Mouse (Mus musculus) embryonic fibroblast, embryonic 13.5 days (primary cell): Measurements from ENCODE around the gene Actn2.

Experiments used
- CTCF ChIP-seq: IDR thresholded peaks from 2 replicates; pipeline ENCODE4 v1.5.1; 2011; ENCODE audit warnings: mild to moderate bottlenecking, control low read depth, low read length, moderate library complexity, borderline replicate concordance; ENCODE audit not compliant: insufficient read depth
- POLR2A ChIP-seq: IDR thresholded peaks from 2 replicates; pipeline ENCODE4 v1.6.1; 2011; ENCODE audit warnings: low read depth, mild to moderate bottlenecking, control low read depth, low read length, moderate library complexity

DNA sequence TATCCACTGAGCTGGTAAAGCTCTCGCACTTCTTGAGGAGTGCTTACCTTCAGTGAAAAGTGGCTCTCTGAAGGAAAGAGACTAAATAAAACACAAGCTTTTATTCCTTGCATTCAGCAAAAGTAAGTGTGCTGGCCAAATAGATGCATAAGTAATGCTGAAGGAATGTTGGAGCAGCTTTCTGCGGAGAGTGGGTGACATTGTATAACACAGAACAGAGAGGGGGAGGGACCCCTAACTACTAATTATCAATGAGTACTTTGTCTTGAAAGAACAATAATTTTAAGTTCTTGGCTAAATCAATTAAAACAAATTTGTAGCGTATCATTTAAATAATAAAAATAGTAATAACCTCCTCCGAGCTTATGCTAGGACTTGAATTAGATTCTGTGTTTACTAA, 29.2 kb downstream of the Actn2 start:
- no peak for TF ChIP-seq CTCF
- TF ChIP-seq POLR2A = no peak
